Mouse (Mus musculus): Measurements from ENCODE around the gene Mdfi.

Gene Mdfi

DNA sequence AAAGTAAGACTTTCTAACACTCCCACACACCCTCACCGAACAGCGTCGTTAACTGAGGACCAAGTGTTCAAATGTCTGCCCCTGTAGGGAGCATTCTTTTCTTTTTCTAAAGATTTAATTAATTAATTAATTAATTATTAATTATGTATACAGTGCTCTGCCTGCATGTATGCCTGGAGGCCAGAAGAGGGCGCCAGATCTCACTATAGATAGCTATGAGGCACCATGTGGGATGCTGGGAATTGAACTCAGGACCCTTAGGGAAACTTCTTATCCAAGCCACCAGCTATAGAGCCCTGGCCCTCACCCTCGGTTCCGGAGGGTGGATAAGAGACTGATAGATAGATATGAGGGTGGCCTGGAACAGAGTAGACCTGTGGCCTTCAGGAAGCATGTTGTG lies 13.5 kb upstream of the Mdfi start:
- DNase-seq (ENCODE audit: low read depth, low spot score), result no peak

DNA sequence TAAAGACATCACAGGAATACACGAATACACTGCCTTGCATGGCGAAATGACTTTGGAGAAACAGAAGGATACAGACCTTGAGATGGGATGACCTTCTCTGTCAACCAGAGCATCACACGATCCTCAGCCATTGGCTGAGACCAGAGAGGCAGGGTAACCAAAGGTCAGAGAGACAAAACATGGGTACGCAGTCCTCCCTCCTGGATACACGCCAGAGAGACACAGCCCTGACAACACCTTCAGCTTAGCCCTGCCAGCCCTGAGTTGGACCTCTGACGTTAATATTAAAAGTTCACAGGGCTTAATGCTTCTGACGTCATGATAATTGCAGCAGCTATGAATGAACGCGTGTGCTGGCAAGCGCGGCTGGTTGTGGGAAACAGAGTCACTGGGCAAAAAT lies 11.1 kb upstream of the Mdfi start:
- DNase-seq (ENCODE audit: low read depth, low spot score), result no peak

DNA sequence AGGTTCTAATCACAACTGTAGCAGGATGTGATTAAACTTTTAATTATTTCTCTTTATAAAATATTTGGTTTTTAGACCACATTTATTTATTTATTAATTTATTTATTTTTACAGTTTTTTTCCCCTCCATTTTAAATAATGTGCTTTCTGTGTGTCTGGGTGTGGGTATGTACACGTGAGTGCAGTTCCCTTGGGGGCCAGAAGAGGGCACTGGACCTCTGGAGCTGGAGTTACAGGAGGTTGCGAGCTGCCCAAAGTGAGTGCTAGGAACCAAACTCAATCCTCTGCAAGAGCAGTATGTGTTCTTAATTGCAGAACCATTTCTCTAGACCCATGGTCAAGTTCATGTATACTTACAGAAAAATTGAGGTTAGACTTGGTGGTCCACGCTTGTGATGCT lies 9.0 kb upstream of the Mdfi start:
- no peak for DNase-seq (ENCODE audit: low read depth, low spot score)

DNA sequence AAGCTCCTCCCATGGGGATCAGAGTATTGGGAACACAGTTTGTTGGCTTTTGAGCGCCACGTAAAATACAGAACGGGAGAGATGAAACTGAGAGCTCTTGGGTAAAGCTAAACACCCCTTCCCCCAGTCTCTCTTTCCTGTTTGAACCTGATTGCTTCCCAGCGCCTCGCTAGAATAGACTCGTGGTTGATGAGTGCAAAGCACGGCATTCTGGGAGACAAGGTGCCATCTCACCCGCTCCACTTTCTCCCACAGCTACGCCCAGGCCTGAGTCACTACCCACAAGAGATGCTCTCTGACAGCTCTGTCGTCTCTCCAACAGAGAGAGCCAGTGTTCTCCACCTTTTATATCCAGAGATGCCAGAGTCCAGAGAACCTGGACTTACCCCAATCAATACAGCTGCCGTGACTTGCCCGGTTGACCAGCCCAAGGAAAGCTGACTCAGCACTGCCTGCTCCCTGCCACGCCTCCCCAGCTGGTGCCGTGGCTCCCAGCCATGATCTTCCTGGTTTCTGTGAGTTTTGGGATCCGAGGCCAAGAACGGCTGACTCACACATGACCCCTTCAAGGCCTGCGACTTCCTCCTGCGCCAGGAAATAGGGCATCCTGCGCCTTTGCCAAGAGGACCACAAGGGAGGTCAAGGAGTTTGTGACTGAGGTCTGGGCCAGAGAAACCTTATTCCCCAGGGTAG lies 7.6 kb upstream of the Mdfi start:
- no peak for DNase-seq (ENCODE audit: low read depth, low spot score)

DNA sequence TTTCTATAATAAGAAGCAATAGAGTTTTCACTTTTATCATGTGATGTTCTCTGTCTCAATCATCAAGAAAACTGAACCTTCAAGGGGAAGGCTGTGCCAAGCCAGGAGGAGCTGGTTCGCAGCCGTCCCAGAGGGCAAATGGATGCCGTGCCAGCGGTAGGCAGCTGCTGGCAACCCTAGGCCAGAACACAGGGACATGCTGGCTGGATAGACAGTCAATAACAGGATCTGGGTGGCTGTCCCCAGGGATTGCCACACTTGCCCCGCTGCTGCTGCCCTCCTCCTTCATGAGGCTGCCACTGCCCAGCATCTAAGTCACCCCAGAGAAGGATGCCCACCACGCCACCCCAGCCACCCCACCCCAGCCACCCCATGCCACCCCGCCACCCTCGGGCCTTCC lies 7.0 kb upstream of the Mdfi start:
- DNase-seq (ENCODE audit: low read depth, low spot score), result no peak

DNA sequence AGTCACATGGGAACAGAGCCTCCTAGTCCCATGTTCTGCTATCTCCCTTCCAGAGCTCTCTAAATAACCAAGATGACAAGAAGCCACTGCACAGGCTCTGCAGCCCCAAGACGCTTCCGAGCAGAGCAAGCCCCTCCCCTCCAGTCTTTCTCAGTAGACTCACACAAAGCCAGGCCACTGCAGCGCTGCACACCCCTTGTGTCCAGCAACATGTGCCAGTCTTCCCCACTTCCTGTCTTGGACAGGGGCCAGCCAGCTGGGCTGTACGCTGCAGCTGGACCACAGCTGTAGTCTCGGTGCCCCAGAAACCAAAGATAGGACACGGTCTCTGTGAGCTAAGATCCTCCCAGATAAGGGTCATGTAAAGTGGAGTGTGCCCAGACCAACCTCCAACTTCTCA lies 3.3 kb upstream of the Mdfi start:
- no peak for DNase-seq (ENCODE audit: low read depth, low spot score)

DNA sequence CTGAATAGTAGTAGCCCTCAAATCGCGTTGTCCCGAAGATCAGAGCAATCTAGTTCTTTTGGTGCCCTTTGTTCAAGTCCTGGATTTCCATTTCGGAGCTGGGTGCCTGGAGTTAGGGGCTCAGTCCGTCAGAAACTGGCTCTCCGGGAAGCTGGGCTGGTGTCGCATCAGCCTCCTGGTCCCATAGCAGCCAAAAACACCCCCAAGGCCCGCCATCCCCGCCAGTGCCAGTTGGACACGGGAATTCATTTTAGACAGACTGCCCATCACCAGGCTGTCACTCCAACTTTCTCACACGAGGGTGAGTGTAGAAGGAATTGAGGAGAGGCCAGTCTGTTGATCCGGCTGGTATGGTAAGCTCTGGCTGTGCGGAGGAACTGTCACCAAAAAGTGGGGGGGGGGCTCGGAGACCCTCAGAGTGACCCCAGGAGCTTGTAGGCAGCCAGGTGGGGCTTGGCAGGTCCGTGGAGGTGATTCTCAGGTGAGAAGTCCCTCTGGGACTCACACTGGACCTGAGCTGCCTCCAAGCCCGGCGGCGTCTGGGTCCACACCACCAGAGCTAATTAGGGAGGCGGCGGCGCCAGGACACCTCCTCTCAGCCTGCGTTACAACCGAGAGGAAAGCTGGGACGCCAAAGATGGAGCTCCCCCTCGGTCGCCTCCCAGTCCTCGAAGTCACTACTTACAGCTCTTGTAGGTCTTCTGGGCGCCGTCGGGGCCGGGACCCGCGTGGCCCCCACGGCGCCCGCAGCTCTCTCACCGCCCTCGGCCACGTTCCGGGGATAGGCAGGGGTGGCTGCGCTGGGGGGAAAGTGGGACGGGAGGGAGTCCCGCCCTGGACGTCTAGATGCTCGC lies 636 bp downstream of the Mdfi start:
- DNase-seq (ENCODE audit: low read depth, low spot score), result no peak

DNA sequence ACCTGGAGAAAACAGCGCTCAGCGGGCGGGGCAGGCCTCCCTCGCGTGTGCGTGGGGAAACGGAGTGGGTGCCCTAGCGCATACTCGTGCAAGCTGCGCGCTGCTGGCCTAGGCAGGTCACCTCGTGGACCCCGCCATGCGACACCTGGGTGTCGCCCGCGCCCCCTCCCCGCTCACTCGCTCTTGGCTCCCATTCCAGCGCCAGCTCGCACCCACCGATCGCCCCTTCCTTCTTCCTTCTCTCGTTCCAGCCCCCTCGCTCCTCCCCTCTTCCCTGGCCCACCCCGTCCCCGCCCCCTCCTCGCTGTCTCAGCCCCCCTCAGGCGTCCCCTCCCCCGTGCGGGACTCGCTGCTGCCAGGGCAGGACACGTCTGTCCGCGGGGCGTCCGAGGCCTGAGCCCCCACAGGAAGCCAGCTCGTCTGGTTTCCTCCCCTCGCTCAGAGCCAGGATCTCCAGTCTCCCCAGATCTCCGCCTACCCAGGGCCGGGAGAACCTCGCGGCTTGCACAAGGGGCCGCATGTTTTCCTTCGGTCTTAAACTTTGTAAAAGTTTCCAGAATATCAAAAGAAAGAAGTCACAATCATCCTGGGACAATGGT lies 1.4 kb downstream of the Mdfi start:
- DNase-seq (ENCODE audit: low read depth, low spot score), result no peak

DNA sequence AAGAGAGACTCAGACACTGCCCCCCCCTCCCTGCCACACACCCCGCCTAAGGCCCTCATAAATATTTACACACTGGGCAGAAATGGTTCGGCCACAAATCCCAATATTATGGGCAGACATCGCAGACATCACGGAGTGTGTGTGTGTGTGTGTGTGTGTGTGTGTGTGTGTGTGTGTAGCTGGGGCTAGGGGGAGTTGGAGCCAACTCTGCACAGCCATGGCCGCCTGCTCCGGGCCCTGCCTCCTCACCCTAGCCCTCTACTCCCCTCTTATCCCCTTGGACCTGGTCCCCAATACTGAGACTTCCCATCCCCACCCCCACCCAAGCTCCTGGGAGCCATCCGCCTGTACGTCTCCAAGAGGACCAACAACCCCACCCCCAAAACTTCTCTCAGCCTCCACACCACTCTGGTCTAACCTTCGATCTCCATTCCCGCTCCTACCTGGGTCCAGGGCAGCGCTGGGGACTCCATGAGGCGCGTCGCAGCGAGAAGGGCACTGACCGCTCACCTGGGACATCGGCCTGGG lies 1.9 kb downstream of the Mdfi start:
- DNase-seq (ENCODE audit: low read depth, low spot score), result no peak

DNA sequence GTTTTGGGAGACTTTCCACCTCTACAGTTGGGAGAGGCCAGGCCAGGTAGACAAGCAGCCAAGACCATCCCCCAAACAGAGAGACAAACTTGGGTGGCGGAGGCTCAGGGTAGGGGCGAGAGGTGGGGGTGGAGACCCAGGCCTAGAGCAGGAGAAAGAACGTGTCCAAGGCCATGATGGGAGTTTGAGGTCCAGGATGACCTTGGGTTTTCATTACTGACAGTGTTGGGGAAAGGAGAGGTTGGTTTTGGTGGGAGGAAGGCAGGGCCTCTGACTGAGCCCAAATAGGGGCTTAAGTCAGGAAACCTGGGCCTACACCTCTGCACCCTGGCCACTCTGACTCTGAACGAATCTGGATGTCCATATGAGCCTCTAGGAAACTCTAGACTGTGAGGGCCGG lies 2.7 kb downstream of the Mdfi start:
- DNase-seq (ENCODE audit: low read depth, low spot score), result no peak

DNA sequence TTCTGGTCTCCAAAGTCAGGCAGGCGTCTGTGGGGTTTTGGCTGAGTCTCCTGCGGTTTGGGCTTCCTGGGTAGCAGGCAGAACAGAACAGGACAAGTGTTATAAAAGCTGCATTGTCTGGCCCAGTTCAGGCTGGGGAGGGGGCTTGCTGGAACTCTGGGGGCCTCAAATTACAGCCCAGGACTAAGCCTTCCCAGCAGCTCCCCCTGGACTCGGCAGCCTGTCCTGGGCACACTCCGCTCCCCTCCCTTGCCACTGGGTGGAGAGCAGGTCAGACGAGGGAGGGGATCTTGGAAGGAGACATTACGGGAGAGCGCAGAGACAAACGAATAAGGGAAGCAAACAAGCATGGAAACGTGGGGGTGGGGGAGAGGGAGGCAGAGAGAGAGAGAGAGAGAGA lies 3.3 kb downstream of the Mdfi start:
- no peak for DNase-seq (ENCODE audit: low read depth, low spot score)

DNA sequence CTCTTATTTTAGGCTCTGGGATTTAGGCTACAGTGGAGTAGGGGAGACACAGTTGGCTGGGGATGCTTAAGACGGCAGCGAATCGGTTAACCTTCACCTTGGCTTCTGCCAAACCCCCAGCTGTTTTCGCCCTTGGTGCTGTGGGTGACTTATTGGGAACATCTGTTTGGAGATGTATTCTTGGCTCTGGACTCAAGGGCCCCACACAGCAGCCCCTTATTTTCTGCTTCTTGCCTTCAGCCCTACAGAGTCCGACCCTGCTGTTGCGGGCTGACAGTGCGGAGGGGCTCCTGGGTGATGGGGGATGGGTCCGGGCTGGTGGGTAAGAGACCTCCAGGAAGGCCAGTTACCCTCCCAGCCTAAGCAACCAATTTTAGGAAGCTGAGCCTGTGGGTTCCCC lies 13.2 kb downstream of the Mdfi start:
- no peak for DNase-seq (ENCODE audit: low read depth, low spot score)

DNA sequence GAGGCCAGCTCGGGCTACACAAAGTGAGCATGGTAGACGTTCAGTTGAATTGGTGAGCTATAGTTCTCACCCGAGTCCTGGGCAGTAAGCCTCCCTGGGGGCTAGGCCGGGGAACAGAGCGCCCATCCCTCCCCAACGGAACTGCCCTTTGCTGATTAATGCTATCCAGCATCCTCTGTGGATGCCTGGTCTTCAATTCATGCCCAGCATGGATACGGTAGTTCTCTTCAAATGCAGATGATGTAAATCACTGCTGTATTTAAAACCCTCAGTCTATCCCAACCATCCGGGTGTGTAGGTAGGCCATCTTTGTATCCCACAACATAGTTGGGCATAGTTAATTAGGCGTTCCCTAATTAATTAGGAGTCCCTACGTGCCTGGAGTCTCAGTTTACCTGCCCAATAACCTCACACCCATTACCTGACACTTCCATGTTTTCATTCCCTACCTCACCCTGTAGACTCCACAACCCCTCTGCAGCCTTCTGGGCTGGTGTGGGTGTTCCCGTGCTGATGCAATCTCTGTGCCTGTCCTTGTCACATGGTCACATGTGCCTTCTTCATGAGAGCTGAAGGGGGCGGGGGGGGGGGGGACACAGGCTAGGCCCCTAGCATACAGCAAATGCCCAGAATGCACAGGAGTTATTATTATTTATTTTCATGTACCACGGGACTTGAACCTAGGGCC lies 16.3 kb downstream of the Mdfi start:
- DNase-seq (ENCODE audit: low read depth, low spot score), result no peak

DNA sequence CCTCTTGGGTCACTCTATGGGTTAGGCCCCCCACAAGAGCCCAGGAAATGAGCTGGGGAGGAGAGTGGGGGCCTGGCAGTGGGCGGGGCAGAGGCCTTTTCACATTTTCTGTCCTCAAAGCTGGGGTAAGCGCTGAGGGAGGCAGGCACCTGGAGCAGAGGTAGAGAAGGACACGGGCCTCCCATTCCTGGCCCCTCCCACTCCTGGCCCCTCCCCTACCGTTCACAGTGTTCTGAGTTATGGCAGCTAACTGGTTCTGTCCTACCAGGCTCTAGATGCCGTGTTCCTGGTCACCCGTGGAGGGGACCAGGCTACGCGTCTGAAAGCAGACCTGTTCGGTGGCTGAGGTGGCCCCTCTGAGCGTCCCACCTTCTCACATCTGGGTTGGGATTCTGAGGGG lies 19.0 kb downstream of the Mdfi start:
- no peak for DNase-seq (ENCODE audit: low read depth, low spot score)

DNA sequence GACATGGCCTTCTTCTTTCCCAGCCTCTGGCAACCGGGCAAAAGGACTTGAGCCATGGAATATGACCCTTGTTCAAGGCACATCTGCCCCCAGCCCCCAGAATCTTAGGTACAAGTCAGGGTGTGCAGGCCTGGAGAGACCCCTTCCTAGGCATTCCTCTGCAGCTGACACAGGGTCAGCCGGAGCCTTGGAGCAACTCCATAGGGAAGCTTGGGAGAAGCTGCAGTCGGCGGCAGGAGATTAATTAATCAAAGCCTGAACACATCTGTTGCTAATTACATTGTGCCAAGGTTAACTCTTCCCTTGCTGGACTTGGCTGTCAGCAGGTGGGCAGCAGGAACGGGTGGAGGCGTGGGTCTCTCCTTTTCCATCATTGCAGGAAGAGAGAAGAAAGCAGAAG lies 20.0 kb downstream of the Mdfi start:
- no peak for DNase-seq (ENCODE audit: low read depth, low spot score)

DNA sequence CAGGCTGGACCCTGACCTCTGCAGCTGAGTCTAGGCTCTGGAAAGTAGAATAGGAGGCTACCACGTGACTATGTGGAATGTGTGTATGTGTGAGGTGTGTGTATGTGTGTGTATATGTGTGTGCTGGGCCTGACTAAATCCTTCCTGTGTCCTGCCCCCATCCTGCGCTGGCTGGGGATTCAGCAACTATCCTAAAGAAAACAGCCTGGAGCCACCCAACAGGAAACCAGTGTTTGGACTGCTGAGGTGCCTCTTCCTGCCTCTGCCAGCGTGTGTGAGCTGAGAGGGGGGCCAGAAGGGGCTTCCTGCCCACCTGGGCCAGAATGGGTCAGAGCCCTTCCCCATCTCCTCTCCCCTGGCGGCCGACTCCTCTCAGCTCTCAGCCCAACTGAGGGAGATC lies 20.9 kb downstream of the Mdfi start:
- DNase-seq (ENCODE audit: low read depth, low spot score), result no peak

DNA sequence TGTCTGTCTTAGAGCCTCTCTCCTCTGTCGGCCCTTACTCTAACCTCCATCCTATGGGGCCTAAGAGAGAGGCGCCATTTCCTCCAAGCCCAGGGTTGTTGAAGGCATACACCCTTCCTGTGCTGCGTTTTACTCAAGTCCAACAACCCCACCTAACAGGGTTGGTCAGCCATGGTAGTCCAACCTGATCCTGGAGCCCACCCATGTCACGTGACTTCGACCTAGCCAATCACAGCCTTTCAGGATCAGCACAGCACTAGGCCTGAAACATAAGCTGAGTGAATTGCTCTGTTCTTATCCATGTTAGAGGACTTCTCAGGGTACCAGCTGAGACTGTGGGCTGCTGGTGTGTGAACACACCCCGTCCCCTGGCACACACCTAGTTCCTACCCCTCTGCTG lies 22.3 kb downstream of the Mdfi start:
- no peak for DNase-seq (ENCODE audit: low read depth, low spot score)

DNA sequence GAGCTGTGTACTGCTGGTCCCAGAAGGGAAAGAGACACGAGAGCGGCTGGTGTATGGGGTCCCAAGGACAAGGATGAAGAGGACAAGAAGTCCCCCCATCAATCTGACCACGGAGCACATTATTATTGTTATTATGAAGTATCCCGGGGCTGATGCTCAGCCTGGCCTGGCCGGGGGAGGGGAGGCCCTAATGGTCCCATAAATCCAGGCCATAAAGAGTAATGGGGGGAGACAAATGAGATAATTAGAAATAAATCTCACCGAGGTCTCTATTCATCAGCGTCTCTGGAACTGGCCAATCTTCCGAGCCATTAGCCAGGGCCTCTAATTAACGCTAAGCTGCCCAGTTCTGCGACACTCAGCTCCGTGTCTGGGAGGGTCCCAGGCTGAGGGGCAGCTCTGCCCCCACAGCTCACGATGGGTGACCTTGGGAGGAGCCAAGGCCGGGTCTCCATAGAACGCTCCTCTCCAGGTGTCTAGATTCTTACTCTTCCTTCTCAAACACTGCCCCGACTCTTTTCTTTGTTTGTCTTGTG lies 23.2 kb downstream of the Mdfi start:
- no peak for DNase-seq (ENCODE audit: low read depth, low spot score)

DNA sequence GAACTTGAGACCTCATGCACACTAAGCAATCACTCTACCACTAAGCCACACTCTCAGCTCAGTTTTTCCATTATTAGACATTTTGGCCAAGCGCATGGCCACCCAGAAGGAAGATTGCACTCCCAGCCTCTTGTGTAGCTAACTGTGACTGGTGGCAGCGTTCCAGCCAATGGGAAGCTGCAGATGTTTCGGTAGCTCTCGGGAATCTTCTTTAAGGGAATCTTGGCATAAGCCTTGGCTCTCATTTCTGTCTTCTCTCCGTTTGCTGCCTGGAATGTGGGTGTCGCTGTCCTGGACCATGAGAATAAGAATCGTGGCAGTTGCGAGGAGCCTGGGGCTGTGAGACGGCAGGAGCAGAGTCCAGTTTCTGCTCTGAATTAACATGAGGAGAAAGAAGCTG lies 28.3 kb downstream of the Mdfi start:
- DNase-seq (ENCODE audit: low read depth, low spot score), result no peak

DNA sequence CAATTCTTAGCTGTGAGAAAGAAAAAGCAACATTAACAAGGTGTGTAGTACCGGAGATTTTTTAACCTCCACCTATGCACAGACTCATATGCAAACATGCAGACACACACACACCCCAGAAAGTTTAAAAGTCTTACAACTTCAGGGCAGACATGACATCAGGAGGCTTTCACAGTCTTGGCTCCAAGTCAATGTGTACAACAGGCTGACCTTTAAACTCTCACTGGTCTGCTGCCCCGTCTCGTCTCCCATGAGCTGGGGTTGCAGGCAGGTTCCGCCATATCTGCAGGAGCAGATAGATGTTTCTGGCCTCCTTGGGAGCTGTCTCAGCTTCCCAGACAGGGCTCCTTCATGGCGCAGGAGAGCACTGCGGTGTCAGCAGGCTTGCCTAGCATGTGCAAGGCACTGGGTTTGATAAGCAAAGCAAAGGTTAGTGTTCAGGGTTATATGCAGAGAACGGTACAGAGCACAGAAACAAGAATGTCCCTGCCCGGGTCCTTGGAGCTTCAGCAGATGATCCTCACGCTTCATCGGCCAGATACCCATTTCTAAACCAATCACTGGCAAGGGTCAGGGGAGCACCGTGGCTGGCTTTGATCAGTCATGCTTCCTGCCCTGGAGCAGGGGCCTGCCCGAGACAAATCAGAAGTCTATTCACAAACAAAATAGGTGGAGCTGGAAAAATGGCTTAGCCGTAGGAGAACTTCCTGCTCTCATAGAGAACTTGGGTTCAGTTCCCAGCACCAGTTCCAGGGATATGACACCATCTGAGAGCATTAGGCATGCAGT lies 29.2 kb downstream of the Mdfi start:
- DNase-seq (ENCODE audit: low read depth, low spot score), result no peak

DNA sequence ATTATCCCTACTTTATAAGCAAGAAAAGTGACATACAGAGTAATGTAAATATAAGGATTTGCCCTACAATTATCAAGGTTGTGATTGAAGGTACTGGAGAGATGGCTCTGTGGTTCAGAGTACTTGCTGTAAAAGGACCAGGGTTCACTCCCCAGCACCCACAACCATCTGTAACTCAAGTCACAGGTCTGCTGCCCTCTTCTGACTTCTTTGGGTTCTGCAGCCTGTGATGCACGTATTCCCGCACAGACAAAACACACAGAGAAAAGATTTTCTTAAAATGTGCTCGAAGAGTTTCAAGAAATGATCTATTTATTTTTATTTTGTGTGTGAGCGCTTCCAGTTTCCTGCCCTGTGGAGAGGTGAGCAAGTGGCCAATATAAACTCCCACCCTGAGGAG lies 30.8 kb downstream of the Mdfi start:
- no peak for DNase-seq (ENCODE audit: low read depth, low spot score)
